Mouse (Mus musculus) small intestine, adult 2 months (tissue): Measurements from ENCODE around the gene Asic2.

Experiments used
- CTCF ChIP-seq: fragments of 200-500 bp; IDR thresholded peaks from 2 replicates; pipeline ENCODE4 v1.5.1; 2012; ENCODE audit warnings: low read depth, mild to moderate bottlenecking, control low read depth, inconsistent platforms, low read length, moderate library complexity, mixed read lengths; ENCODE audit not compliant: insufficient replicate concordance, insufficient read length; ENCODE audit errors: extremely low read depth
- POLR2A ChIP-seq: fragments of 200-500 bp; IDR thresholded peaks from 2 replicates; pipeline ENCODE4 v1.6.1; 2012; ENCODE audit warnings: low read depth, mild to moderate bottlenecking, control low read depth, inconsistent platforms, low read length, moderate library complexity

DNA sequence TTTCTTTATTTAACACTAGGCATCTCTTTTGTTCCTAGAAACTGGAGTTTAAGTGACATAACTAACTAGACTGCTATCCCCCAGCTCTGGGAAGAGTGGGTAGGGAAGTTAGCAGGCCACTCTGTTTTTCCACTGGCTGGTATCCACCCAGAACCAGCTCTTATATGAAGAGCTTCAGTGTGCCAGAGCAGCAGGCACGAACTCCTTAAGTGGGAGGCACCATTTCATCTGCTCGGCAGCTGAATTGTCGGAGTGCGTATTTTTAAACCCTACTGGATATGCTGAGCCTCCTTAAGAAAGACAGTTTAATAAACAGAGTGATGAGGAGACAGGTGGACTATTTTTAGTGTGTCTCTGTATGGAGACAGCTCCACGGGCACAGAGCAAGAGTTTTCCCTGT lies 475.9 kb downstream of the Asic2 start:
- no peak for TF ChIP-seq POLR2A
- TF ChIP-seq CTCF, result no peak
